Mouse (Mus musculus) lung, postnatal 0 days (tissue): ENCODE results near the gene Gkn1.

ENCODE experiments used
- CTCF ChIP-seq: IDR thresholded peaks from 2 replicates; pipeline ENCODE4 v1.5.1; 2016; ENCODE audit warnings: antibody characterized with exemption, mild to moderate bottlenecking
- EP300 ChIP-seq: IDR thresholded peaks from 2 replicates; pipeline ENCODE4 v1.6.1; 2016; ENCODE audit warnings: antibody characterized with exemption, mild to moderate bottlenecking, control low read depth

DNA sequence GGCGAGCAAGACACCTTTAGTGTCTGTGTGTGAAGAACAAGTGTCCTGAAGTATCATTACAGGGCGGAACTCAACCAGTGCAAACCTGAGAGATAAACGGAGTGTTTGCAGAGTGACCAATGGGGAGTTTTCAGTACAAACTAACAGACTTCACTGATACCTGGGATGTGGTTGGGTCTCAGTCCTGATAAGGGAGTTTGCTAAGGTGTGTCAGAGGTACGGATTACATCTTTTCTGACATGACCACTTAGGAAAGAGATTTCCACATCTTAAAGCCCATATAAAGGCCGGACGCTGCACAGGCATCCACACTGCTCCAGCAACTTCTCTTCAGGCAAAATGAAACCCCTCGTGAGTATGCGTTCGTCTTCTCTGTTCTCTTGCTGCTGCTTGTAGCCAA is 22.3 kb upstream of the Gkn1 start, which contains the start of gene Gkn2:
- TF ChIP-seq CTCF (no peak), EP300 (no peak)
